Mouse (Mus musculus) layer of hippocampus, adult 2 months (tissue): Measurements from ENCODE around the gene Bglap. TPM values are rescaled to one million over a fixed set of nuclear protein-coding genes. Genes with fewer than 3 reads are reported as not detected.

Source experiments
- DNase-seq, 2 experiments: peaks; one replicate each; pipeline ENCODE4 v3.0.0; 2022; ENCODE audit warnings: low spot score in 2 of 2
- H3K27ac ChIP-seq: fragments of 200-600 bp; 2 replicates; pipeline ENCODE4 v1.8.1; 2022
- H3K4me3 ChIP-seq: fragments of 200-600 bp; 2 replicates; pipeline ENCODE4 v1.8.1; 2022; ENCODE audit warnings: mild to moderate bottlenecking
- CTCF ChIP-seq: fragments of 200-600 bp; conservative IDR thresholded peaks from 2 replicates; pipeline ENCODE4 v1.8.1; 2022; ENCODE audit warnings: antibody characterized with exemption, mild to moderate bottlenecking, moderate library complexity
- total RNA-seq, 2 experiments: library from RNA; stranded (reverse); gene quantifications; 2 replicates each; pipeline ENCODE4 v1.2.3; 2021

The Bglap gene
- total RNA-seq, 2 experiments from 2014 or later, result 0.96 TPM; not detected in 1

GRCm38 (mm10) chr3:88338316-88338715, 45.9 kb downstream of the Bglap start:
- H3K27ac ChIP-seq, result no peak overlapping the region
- no peak for DNase-seq
- no peak for TF ChIP-seq CTCF
- H3K4me3 ChIP-seq, result no peak overlapping the region

DNA sequence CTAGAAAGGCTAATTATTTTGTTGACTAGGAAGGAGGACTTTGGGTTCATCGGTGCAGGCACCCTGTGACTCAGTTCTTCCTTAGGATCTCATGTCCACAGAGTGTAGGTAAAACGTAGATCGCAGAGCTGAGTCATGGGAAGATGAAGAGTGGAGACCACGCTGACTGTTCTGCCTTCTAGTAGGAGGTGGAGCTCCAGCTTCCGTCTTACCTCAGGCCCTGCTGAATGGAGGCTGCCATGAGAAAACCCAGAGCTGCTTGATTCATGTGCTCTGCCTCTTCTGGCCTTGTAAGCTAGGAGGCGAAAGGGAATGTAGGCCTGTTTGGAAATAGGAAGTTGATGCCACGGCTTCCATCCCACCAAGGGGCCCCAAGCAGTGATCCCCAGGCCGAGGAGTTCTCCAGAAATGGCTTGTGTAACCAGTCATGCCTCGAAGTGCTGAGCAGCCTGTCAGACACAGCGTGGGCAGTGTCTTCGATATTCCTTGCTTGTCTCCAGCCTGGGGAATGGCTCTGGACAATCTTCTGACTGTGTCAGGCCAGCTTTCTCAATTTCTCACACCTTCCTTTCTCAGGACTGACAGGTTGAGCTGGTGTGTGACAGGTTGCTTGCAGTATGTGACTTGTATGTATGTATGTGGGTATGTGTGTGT, 46.8 kb downstream of the Bglap start:
- no peak for DNase-seq
- Histone ChIP-seq H3K4me3 (peak overlapping the region; percentile 85), H3K27ac (peak overlapping the region; percentile 99)
- TF ChIP-seq CTCF, result no peak

GRCm38 (mm10) chr3:88336058-88337013, 47.9 kb downstream of the Bglap start, which contains the start of the genes Tmem79 and Smg5:
Gene Tmem79 (minus strand): TSS chr3:88336148.
Gene Smg5 (plus strand): TSS chr3:88336260.
- peak within 1 kb of the TSS; percentile 85 for H3K4me3 ChIP-seq
- H3K27ac ChIP-seq, result peak within 1 kb of the TSS; percentile 99
- peak; percentile 95 to 96 for DNase-seq
- no peak for TF ChIP-seq CTCF

DNA sequence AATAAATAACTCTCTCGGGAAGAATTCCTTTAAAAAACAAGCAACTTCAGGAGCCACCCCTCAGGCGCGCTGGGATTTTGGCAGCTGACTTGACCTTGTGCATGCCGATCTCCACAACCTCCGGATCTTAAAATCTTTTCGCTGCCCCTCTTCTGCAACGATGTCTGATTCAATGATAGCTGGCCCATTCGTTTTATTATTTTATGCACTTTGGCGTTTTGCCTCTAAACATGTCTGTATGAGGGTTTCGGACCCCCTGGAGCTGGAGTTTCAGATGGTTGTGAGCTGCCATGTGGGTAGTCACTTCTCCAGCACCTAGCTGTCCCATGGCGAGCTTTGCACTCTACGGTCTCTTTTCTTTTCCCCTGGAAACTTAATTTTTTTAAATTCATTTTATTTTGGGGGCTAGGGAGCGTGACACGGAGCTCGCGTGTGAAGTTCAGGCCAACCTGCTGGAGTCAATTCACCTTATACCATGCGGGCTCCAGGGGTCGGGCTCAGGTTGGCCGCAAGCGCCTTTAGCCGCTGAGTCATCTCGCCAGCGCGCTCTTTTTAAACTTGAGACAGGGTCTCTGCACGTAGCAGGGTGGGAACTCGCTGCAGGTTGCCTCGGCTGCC, 48.7 kb downstream of the Bglap start:
- Histone ChIP-seq H3K27ac (peak overlapping the region; percentile 99), H3K4me3 (peak overlapping the region; percentile 85)
- peak in 1 of 2 experiments; percentile 39 for DNase-seq
- TF ChIP-seq CTCF, result no peak

GRCm38 (mm10) chr3:88334902-88335435, 49.3 kb downstream of the Bglap start:
- no peak for TF ChIP-seq CTCF
- Histone ChIP-seq H3K27ac (peak overlapping the region; percentile 99), H3K4me3 (peak overlapping the region; percentile 85)
- DNase-seq, result no peak

GRCm38 (mm10) chr3:88334029-88334658, 50.1 kb downstream of the Bglap start:
- no peak overlapping the region for H3K27ac ChIP-seq
- DNase-seq, result no peak
- no peak overlapping the region for H3K4me3 ChIP-seq
- TF ChIP-seq CTCF, result no peak

Other genes with a start within 250 kb of the Bglap start
- gene Mef2d, start 242.1 kb downstream of the Bglap start, total RNA-seq, result 100 to 1,000 TPM; 206 to 210 TPM
- gene Rhbg, start 129.8 kb downstream of the Bglap start, total RNA-seq, result not detected
- under 1 TPM in 1 of 2 experiments, not detected in 1; 0.59 TPM for gene Gm38392, start 97.3 kb downstream of the Bglap start, total RNA-seq
- gene Tsacc, start 87.5 kb downstream of the Bglap start, total RNA-seq, result 1 to 10 TPM; 3.0 to 5.2 TPM
- gene Cct3, start 87.3 kb downstream of the Bglap start, total RNA-seq, result 100 to 1,000 TPM; 171 to 193 TPM
- 10 to 100 TPM; 68.9 to 77.9 TPM for gene Glmp, start 59.4 kb downstream of the Bglap start, total RNA-seq
- 1 to 10 TPM in 1 of 2 experiments, under 1 TPM in 1; 0.64 to 1.1 TPM for gene Tmem79, start 48.3 kb downstream of the Bglap start, total RNA-seq
- gene Smg5, start 48.2 kb downstream of the Bglap start, total RNA-seq, result 10 to 100 TPM; 72.7 to 82.2 TPM
- 10 to 100 TPM; 14.8 to 16.5 TPM for gene Paqr6, start 19.9 kb downstream of the Bglap start, total RNA-seq
- gene Bglap3, start 11.7 kb downstream of the Bglap start, total RNA-seq, result under 1 TPM in 1 of 2 experiments, not detected in 1; 0.36 TPM
- not detected for gene Bglap2, start 5.8 kb downstream of the Bglap start, total RNA-seq
- gene Pmf1, start 25.9 kb upstream of the Bglap start, total RNA-seq, result 1 to 10 TPM; 6.4 to 6.8 TPM
- gene Slc25a44, start 40.7 kb upstream of the Bglap start, total RNA-seq, result 10 to 100 TPM; 69.5 to 71.8 TPM
- gene Sema4a, start 76.7 kb upstream of the Bglap start, total RNA-seq, result 10 to 100 TPM; 37.0 to 42.9 TPM
- gene Lmna, start 125.5 kb upstream of the Bglap start, total RNA-seq, result 10 to 100 TPM; 34.6 to 36.1 TPM
- 1 to 10 TPM; 2.8 to 3.7 TPM for gene Mex3a, start 147.9 kb upstream of the Bglap start, total RNA-seq
- not detected for gene Rab25, start 163.8 kb upstream of the Bglap start, total RNA-seq
- 100 to 1,000 TPM in 1 of 2 experiments, 10 to 100 TPM in 1; 96.0 to 106 TPM for gene Lamtor2, start 168.6 kb upstream of the Bglap start, total RNA-seq
- gene Ubqln4, start 169.3 kb upstream of the Bglap start, total RNA-seq, result 100 to 1,000 TPM; 110 to 116 TPM
- gene Ssr2, start 191.4 kb upstream of the Bglap start, total RNA-seq, result 10 to 100 TPM; 86.8 to 91.6 TPM
- gene Arhgef2, start 221.5 kb upstream of the Bglap start, total RNA-seq, result 100 to 1,000 TPM; 268 to 283 TPM